Mouse (Mus musculus) heart, adult 11 months (tissue): Measurements from ENCODE around the gene Polr2c.
"Not testable (repeated sequence)": the region's sequence is repeated elsewhere in the genome, so short reads cannot be mapped to it uniquely, and the experiment has no call there.

Experiments used
- DNase-seq: peaks from one replicate; pipeline ENCODE4 v3.0.0; 2022

Polr2c gene

GRCm38 (mm10) chr8:94857346-94858173, at the start of gene Polr2c:
Gene Polr2c, plus strand, starts transcription at chr8:94857450.
- DNase-seq: peak; percentile 98

GRCm38 (mm10) chr8:94807506-94807905, 49.7 kb upstream of the Polr2c start:
- peak; percentile 96 for DNase-seq

- DNase-seq: no peak
These were observed 48.9 kb upstream of the Polr2c start for GRCm38 (mm10) chr8:94808372-94808771.

GRCm38 (mm10) chr8:94810153-94810552, 47.1 kb upstream of the Polr2c start, which contains the start of gene Ccl17:
Gene Ccl17, plus strand, starts transcription at chr8:94810453.
- no peak for DNase-seq

- DNase-seq: no peak
These were observed 46.4 kb upstream of the Polr2c start for GRCm38 (mm10) chr8:94810855-94811254.

GRCm38 (mm10) chr8:94811654-94812053, 45.6 kb upstream of the Polr2c start:
- DNase-seq: no peak

- peak; percentile 96 for DNase-seq
These were observed 44.6 kb upstream of the Polr2c start for GRCm38 (mm10) chr8:94812645-94813098.

- DNase-seq: no peak
These were observed 42.7 kb upstream of the Polr2c start for GRCm38 (mm10) chr8:94814556-94814955.

- DNase-seq: no peak
These were observed 39.3 kb upstream of the Polr2c start for GRCm38 (mm10) chr8:94817933-94818332.

- DNase-seq: no peak
These were observed 37.5 kb upstream of the Polr2c start for GRCm38 (mm10) chr8:94819671-94820179.

- DNase-seq: no peak
These were observed 36.7 kb upstream of the Polr2c start for GRCm38 (mm10) chr8:94820553-94820952.

- no peak for DNase-seq
These were observed 35.9 kb upstream of the Polr2c start for GRCm38 (mm10) chr8:94821381-94821780.

- no peak for DNase-seq
These were observed 34.4 kb upstream of the Polr2c start for GRCm38 (mm10) chr8:94822637-94823560.

GRCm38 (mm10) chr8:94825170-94825569, 32.1 kb upstream of the Polr2c start:
- no peak for DNase-seq

GRCm38 (mm10) chr8:94826210-94826609, 31.0 kb upstream of the Polr2c start:
- DNase-seq: no peak

- DNase-seq: no peak
These were observed 29.0 kb upstream of the Polr2c start for GRCm38 (mm10) chr8:94828284-94828683.

GRCm38 (mm10) chr8:94833901-94834405, 23.3 kb upstream of the Polr2c start:
- not testable (repeated sequence) for DNase-seq

- not testable (repeated sequence) for DNase-seq
These were observed 21.5 kb upstream of the Polr2c start for GRCm38 (mm10) chr8:94835751-94836150.

- DNase-seq: peak; percentile 89
These were observed 20.6 kb upstream of the Polr2c start for GRCm38 (mm10) chr8:94836456-94837240.

GRCm38 (mm10) chr8:94837662-94838574, 19.3 kb upstream of the Polr2c start, which contains the start of the genes Coq9 and Ciapin1:
Gene Coq9, plus strand, starts transcription at chr8:94838321.
Gene Ciapin1, minus strand, starts transcription at chr8:94838358.
- DNase-seq: peak; percentile 99

- peak; percentile 97 for DNase-seq
These were observed 18.6 kb upstream of the Polr2c start for GRCm38 (mm10) chr8:94838600-94838999.
